Mouse (Mus musculus) midbrain, embryonic 12.5 days (tissue): ENCODE measurements around the gene Ddi2. TPM values are rescaled to one million over a fixed set of nuclear protein-coding genes. Genes with fewer than 3 reads are reported as not detected.

Experiments
- ATAC-seq: fragments of 200-750 bp; cut with Nextera tagmentation; 2 replicates; pipeline ENCODE4 v1.8.0; 2017; ENCODE audit warnings: low read depth, moderate TSS enrichment, moderate library complexity; ENCODE audit not compliant: low FRiP score
- H3K27ac ChIP-seq: fragments of 300-500 bp; sonication (generic); replicated peaks from 2 replicates; pipeline ENCODE4 v1.5.1; 2016; ENCODE audit warnings: mild to moderate bottlenecking
- H3K27me3 ChIP-seq: fragments of 300-500 bp; sonication (generic); 2 replicates; pipeline ENCODE4 v1.6.1; 2016; ENCODE audit warnings: mild to moderate bottlenecking
- H3K36me3 ChIP-seq: fragments of 300-500 bp; sonication (generic); 2 replicates; pipeline ENCODE4 v1.6.1; 2016
- H3K4me1 ChIP-seq: fragments of 300-500 bp; sonication (generic); 2 replicates; pipeline ENCODE4 v1.6.1; 2016
- H3K4me2 ChIP-seq: fragments of 300-500 bp; sonication (generic); replicated peaks from 2 replicates; pipeline ENCODE4 v1.6.1; 2016; ENCODE audit warnings: mild to moderate bottlenecking, moderate library complexity
- H3K4me3 ChIP-seq: fragments of 300-500 bp; sonication (generic); 2 replicates; pipeline ENCODE4 v1.5.1; 2016; ENCODE audit warnings: mild to moderate bottlenecking
- H3K9ac ChIP-seq: fragments of 300-500 bp; sonication (generic); replicated peaks from 2 replicates; pipeline ENCODE4 v1.6.1; 2016; ENCODE audit warnings: mild to moderate bottlenecking, moderate library complexity
- H3K9me3 ChIP-seq: fragments of 300-500 bp; sonication (generic); 2 replicates; pipeline ENCODE4 v1.6.1; 2016; ENCODE audit warnings: mild to moderate bottlenecking
- WGBS: fragments of 180-500 bp; shearing (Covaris S2); methylation state at CpG from one replicate; pipeline ENCODE4 v1.1.7; 2016; 5-methylcytosine and 5-hydroxymethylcytosine counted together
- polyA plus RNA-seq: library from polyadenylated mRNA; unstranded; fragments of >200 nt; fragmentation: Nextera tagmentation; extraction: Ambion mirVana; gene quantifications from 2 replicates; pipeline ENCODE4 v1.2.1, GENCODE M21; 2016

Gene Ddi2
- polyA plus RNA-seq, 1 experiment from 2014 or later = 28.4 TPM

DNA sequence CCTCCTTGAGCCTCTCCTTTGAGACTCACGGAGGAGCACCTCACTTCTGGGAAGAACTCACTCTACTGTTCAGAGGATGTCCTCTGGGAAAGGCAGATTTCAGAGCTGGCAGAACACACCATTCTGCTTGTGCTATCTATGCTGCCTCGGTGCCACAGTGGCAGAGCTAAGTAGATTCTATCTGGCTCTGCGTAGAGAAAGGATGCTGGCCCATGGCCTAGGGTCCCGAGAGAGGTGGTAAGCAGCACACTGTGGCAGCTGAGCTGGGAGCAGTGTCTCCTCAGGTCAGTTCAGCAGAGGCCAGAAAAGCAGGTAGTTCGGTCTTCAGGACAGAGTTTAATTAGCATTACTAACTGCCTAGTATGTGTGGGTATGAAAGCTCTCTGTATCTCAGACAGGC lies 75.0 kb downstream of the Ddi2 start:
- ATAC-seq = no peak
- Histone ChIP-seq H3K27me3 (no peaks in the 10 kb centered on the region), H3K4me3 (no peak overlapping the region), H3K4me1 (peaks cover 7% of the 10 kb centered on the region; the same call in 1 of the 2 replicates), H3K27ac (no peak overlapping the region), H3K9me3 (no peaks in the 10 kb centered on the region), H3K4me2 (no peak overlapping the region), H3K36me3 (peaks cover 21% of the 10 kb centered on the region), H3K9ac (no peak overlapping the region)
- WGBS = 96% methylated on average over 5 of the region's 5 CpGs

DNA sequence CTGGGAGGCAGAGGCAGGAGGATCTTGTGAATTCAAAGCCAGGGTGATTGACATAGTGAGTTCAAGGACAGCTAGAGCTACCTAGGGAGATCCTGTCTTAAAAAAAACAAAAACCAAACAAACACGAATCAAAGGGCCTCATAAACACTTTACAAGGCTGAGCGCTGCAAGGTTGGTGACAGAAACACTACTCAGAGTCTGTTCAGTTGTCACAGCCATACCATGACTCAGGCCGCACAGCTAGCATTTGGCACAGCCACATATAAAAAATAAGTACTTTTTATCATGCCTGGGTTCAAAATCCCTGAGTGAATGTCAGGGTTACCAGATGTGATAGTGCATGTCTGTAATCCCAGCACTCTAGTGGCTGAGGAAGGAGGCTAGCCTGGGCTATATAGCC lies 76.0 kb downstream of the Ddi2 start:
- no peak for ATAC-seq
- Histone ChIP-seq H3K9ac (no peak overlapping the region), H3K27me3 (no peaks in the 10 kb centered on the region), H3K4me1 (peaks cover 8% of the 10 kb centered on the region; the same call in 1 of the 2 replicates), H3K36me3 (peaks cover 22% of the 10 kb centered on the region), H3K27ac (no peak overlapping the region), H3K9me3 (no peaks in the 10 kb centered on the region), H3K4me2 (no peak overlapping the region), H3K4me3 (no peak overlapping the region)
- WGBS = 94% methylated on average over 3 of the region's 3 CpGs

DNA sequence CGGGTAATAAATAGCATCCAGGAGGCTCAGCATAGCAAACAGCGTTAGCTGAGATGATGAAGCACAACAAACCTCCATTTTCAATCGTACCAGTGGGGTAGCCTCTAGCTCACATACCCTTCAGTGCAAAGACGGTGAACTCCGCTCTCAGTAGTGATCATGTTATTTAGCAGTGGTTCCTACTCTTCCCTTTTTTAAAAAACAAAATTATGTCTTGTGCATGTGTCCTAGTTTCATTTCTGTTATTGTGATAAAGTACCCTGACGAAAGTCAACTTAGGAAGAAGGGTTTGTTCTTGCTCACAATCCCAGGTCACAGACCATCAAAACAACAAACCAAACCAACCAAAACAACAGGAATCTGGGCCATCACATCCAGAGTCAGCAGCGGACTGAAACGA lies 77.2 kb downstream of the Ddi2 start:
- ATAC-seq = no peak
- Histone ChIP-seq H3K4me3 (no peak overlapping the region), H3K4me2 (no peak overlapping the region), H3K9me3 (no peaks in the 10 kb centered on the region), H3K27me3 (no peaks in the 10 kb centered on the region), H3K4me1 (peaks cover 8% of the 10 kb centered on the region; the same call in 1 of the 2 replicates), H3K9ac (no peak overlapping the region), H3K27ac (no peak overlapping the region), H3K36me3 (peaks cover 25% of the 10 kb centered on the region)
- 95% methylated on average over 8 of the region's 8 CpGs for WGBS

DNA sequence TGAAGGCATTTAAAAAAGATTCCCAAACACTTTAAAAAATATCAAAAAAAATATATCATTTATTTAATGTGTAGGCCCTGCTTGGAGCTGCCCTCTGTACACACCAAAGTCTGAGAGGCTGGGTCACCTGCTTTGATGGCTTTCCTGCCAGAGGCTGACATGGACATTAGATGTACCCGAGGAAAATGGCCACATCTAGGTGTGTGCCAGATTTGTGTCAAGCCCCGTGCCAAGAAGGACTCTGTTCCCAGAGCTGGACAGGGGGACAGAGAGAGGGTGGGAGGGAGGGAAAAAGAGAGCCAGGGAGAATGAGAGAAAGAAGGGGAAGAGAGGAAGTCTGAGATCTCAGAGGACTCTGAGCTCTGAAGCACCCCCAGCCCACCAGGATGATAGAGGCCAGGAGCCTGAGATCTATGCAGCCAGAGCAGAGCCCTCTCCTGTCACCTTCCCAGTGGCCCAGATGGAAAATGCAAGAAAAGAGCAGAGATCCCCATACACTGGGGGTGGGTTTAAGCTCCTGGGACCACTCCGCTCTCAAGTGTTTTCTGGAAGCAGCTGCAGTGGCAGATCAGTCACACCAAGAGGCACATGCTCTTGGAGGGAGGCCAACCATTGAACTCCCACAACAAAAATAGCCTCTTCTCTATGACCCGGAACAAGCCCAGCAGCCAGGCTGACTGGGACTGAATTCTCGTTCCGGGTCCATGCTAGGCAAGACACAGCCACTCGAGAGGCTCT lies 79.9 kb downstream of the Ddi2 start:
- ATAC-seq = no peak
- H3K36me3 ChIP-seq = peaks cover 37% of the 10 kb centered on the region
- 78% methylated on average over 7 of the region's 7 CpGs for WGBS
- H3K4me3 ChIP-seq = no peak overlapping the region
- H3K9ac ChIP-seq = no peak overlapping the region
- no peak overlapping the region for H3K4me2 ChIP-seq
- no peaks in the 10 kb centered on the region for H3K9me3 ChIP-seq
- H3K27me3 ChIP-seq = no peaks in the 10 kb centered on the region
- H3K4me1 ChIP-seq = peaks cover 5% of the 10 kb centered on the region; the same call in 1 of the 2 replicates
- H3K27ac ChIP-seq = no peak overlapping the region

DNA sequence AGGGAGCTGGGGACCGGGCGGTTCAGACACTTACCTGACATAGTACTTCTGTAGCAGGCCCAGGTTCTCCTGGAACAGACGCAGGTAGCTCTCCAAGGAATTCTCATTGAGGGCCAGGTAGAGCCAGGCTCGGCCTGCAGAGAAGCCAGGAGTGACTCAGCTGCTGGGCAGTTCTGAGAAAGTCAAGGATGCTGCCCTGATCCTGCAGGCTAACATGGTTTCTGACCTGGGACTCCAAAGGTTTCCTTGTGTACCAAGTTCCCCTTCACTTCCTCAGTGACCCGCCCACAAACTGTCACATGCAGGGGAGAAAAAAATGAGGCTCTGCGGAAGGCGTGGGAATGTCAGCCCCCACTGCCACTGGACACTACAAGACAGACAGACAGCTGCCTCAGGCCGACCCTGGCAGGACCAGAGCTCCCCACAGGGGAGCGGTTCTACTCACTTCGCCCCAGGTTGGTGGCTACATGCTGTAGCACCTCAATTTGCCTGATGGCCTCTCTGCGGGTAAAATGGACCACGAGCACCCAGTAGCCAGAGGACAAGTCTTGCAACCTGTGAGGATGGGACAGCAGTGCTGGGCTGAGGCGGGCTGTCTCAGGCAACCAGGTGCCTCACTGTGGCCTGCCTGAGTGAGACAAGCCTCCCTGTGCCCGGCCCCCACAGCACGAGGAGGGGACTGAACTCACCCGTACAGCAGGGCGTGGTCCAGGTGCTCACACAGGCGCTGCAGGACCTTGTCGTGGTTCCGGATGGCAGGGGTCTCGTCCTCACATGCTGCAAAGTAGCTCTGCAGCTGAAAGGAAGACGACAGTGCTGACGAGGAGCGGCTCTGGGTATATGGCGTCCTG lies 81.0 kb downstream of the Ddi2 start:
- Histone ChIP-seq H3K4me3 (no peak overlapping the region), H3K9me3 (no peaks in the 10 kb centered on the region), H3K9ac (no peak overlapping the region), H3K27me3 (no peaks in the 10 kb centered on the region), H3K36me3 (peaks cover 46% of the 10 kb centered on the region), H3K4me2 (no peak overlapping the region), H3K27ac (no peak overlapping the region), H3K4me1 (peaks cover 5% of the 10 kb centered on the region; the same call in 1 of the 2 replicates)
- 88% methylated on average over 25 of the region's 25 CpGs for WGBS
- ATAC-seq = no peak

DNA sequence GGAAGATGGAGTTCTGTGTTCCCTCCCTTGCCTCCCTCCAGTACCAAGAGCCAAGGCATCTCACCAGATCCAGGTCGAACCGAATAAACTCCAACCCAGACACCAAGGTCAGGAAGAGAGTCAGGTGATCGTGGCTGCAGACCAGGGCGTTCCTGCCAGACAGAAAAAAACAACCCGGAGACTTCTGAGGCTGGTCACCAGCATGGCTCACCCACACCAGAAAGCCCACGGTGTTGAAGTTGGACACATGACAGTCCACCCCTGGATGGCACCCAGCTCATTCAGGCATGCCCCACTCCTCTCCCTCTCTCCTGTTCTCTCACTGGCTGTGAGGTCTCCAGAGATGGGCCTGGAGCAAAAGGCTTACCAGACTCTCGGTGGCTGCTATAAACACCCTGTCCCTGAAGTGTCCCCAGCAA lies 81.9 kb downstream of the Ddi2 start:
- H3K9me3 ChIP-seq = no peaks in the 10 kb centered on the region
- peaks cover 5% of the 10 kb centered on the region; the same call in 1 of the 2 replicates for H3K4me1 ChIP-seq
- no peak overlapping the region for H3K9ac ChIP-seq
- H3K4me3 ChIP-seq = no peak overlapping the region
- H3K36me3 ChIP-seq = peaks cover 55% of the 10 kb centered on the region
- no peak overlapping the region for H3K4me2 ChIP-seq
- WGBS = 93% methylated on average over 7 of the region's 7 CpGs
- no peaks in the 10 kb centered on the region for H3K27me3 ChIP-seq
- no peak for ATAC-seq
- H3K27ac ChIP-seq = no peak overlapping the region

DNA sequence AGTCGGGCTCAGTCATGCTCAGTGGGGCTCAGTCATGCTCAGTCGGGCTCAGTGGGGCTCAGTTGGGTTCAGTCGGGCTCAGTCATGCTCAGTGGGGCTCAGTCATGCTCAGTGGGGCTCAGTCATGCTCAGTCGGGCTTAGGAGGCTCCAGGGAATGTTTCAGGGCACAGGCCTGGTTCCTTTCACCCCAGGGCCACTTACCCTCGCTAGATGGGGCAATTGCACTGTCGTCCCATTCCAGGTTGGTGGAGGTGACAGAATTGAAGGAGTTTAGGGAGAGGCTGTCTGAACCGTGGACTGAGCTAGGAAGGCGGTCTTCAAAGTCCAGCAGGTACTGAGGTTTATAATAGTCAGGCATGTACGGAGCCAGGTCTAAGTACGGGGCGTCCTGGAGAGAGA lies 83.7 kb downstream of the Ddi2 start:
- ATAC-seq = no peak
- Histone ChIP-seq H3K4me2 (no peak overlapping the region), H3K27me3 (no peaks in the 10 kb centered on the region), H3K4me1 (peaks cover 5% of the 10 kb centered on the region; the same call in 1 of the 2 replicates), H3K36me3 (peaks cover 64% of the 10 kb centered on the region), H3K27ac (no peak overlapping the region), H3K9me3 (no peaks in the 10 kb centered on the region), H3K9ac (no peak overlapping the region), H3K4me3 (no peak overlapping the region)
- WGBS = 57% methylated on average over 11 of the region's 11 CpGs

DNA sequence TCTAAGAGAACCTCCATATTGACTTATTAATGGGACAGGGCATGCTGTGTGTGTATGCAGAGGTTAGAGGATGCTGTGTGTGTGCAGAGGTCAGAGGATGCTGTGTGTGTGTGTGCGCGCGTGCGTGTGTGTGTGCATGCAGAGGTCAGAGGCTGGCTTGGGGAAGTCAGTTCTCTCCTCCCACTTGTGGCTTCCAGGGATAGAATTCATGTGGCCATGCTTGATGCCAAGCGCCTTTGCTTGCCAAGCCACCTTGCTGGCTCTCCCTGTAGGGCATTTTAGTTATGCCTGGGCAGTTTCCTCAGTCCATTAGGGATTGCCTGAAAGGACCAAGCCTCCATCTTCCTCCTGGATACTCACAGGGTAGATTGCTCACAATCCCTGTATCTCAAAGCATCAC lies 86.5 kb downstream of the Ddi2 start:
- Histone ChIP-seq H3K4me1 (no peaks in the 10 kb centered on the region), H3K4me3 (no peak overlapping the region), H3K9ac (no peak overlapping the region), H3K36me3 (peaks cover 80% of the 10 kb centered on the region), H3K9me3 (no peaks in the 10 kb centered on the region), H3K27me3 (no peaks in the 10 kb centered on the region), H3K4me2 (no peak overlapping the region), H3K27ac (no peak overlapping the region)
- WGBS = 93% methylated on average over 5 of the region's 5 CpGs
- no peak for ATAC-seq

DNA sequence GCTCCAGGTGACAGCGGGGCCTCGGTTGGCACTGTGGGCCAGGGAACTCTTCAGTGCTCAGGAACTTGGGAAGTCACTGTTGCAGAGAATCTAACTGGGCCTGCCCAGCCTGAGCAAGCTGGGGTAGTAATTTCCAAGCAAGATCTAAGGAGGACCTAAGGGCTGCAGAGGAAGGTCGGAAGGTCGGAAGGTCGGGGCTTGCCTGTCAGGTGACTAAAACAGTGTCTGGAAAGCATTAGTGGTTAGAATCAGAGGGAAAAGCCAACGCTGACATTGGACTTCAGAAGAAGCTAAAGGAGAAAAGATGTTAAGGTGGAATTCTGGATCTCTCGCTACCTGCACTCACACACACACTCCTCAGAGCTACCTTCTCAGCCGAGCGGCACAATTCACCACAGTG lies 87.2 kb downstream of the Ddi2 start:
- WGBS = 86% methylated on average over 9 of the region's 9 CpGs
- Histone ChIP-seq H3K9me3 (no peaks in the 10 kb centered on the region), H3K36me3 (peaks cover 80% of the 10 kb centered on the region), H3K4me3 (no peak overlapping the region), H3K27ac (no peak overlapping the region), H3K4me1 (no peaks in the 10 kb centered on the region), H3K4me2 (no peak overlapping the region), H3K9ac (no peak overlapping the region), H3K27me3 (no peaks in the 10 kb centered on the region)
- ATAC-seq = no peak

DNA sequence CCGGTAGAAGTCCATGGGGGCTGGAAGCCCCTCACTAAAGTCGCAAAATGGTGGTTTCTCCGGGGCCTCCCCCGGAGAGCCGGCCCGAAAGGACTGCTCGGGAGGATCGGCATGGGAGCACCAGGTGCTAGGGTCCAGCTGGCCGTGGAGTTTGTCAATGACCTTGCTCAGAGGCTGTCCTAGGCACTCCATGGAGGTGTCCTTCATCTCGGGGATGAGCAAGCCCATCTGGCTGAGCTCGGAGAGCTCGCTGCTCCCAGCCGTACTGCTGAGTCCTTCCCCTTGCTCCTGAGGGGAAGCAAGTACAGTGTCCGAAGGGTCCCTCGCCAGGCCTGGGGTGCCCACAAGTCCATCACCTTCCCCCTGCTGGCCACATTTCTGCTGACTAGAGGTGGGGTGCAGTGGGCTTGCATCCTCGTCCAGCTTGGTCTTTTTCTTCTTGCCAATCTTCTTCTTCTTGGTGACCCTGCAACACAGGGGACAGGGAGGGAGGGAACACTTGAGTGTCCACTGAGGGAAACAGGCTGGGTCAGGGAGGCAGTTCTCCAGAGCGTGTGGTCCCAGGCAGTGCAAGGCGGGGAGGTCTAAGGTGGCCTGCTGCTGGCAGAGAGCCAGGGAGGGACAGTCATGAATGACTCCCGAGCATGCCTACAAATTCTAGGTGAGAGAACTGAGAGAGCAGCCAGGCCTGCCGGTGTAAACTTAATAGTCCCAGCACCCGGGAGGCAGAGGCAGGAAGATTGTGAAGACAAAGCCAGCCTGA lies 90.9 kb downstream of the Ddi2 start:
- H3K4me1 ChIP-seq = no peaks in the 10 kb centered on the region
- H3K4me3 ChIP-seq = no peak overlapping the region
- no peak for ATAC-seq
- no peak overlapping the region for H3K4me2 ChIP-seq
- H3K27me3 ChIP-seq = no peaks in the 10 kb centered on the region
- peaks cover 88% of the 10 kb centered on the region for H3K36me3 ChIP-seq
- WGBS = 97% methylated on average over 21 of the region's 21 CpGs
- no peaks in the 10 kb centered on the region for H3K9me3 ChIP-seq
- no peak overlapping the region for H3K9ac ChIP-seq
- no peak overlapping the region for H3K27ac ChIP-seq

DNA sequence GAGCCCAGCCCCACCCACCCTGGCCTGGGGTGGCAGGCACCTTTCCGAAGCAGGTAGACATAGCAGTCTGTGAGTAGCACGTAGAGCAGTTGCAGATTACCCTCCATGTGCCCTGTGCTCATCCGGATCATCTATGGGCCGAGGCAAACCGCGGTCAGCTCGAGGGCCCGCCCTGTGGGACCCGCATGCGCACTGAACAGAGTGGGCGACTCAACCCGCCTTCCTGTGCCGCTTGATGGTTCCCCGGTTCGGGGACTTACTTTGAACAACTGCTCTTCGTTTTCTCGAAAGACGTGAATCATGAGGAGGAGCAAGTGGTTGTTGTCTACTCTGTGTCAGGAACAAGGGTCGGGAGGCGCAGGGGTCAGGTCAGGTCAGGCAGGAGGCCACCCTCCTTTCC lies 92.0 kb downstream of the Ddi2 start:
- Histone ChIP-seq H3K9me3 (no peaks in the 10 kb centered on the region), H3K36me3 (peaks cover 84% of the 10 kb centered on the region), H3K27me3 (no peaks in the 10 kb centered on the region), H3K4me2 (no peak overlapping the region), H3K4me3 (no peak overlapping the region), H3K27ac (no peak overlapping the region), H3K9ac (no peak overlapping the region), H3K4me1 (no peaks in the 10 kb centered on the region)
- WGBS = 94% methylated on average over 20 of the region's 20 CpGs
- no peak for ATAC-seq

DNA sequence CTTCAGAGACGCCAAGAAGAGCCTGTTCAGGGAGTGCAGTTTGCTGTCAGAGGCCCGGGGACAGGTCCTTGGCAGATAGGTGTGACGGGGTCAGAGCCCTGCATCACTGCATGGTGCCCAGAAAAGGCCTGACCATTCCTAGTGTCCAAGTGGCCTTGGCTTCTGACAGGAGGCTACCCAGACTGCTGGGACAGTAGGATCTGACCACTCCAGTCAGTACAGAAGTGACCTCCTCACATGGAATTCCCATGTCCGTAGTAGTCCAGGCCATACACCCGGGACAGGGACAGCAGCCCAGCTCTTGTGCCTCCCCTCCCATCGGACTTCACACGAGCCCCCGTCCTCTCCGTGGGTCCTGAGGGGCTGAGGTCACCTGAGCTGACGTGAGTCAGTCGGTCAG lies 93.2 kb downstream of the Ddi2 start:
- no peaks in the 10 kb centered on the region for H3K9me3 ChIP-seq

More for the DNA sequence above, 93.2 kb downstream of the Ddi2 start:
- Histone ChIP-seq H3K9ac (no peak overlapping the region), H3K27ac (no peak overlapping the region), H3K36me3 (peaks cover 89% of the 10 kb centered on the region), H3K4me1 (no peaks in the 10 kb centered on the region), H3K4me3 (no peak overlapping the region), H3K4me2 (no peak overlapping the region), H3K27me3 (no peaks in the 10 kb centered on the region)
- ATAC-seq = no peak
- WGBS = 94% methylated on average over 11 of the region's 11 CpGs
